Mouse (Mus musculus) G1E-ER4 (cell line): ENCODE measurements around the gene Hist3h2a. TPM values are rescaled to one million over a fixed set of nuclear protein-coding genes. Genes with fewer than 3 reads are reported as not detected.

Source experiments
- GATA1 ChIP-seq: IDR thresholded peaks from one replicate; pipeline ENCODE4 v1.8.0; 2012; ENCODE audit warnings: low read length, inconsistent platforms
- polyA plus RNA-seq: library from polyadenylated mRNA; stranded (reverse); fragments of >175 nt; gene quantifications from 2 replicates; pipeline ENCODE4 v1.2.3, GENCODE M21; 2012

Hist3h2a gene
- polyA plus RNA-seq, 1 experiment, result 4.0 TPM

GRCm38 (mm10) chr11:58993091-58993670 lies 38.7 kb downstream of the Hist3h2a start:
- peak; percentile 63 for TF ChIP-seq GATA1

- no peak for TF ChIP-seq GATA1
Measured at GRCm38 (mm10) chr11:58994337-58994826, 39.9 kb downstream of the Hist3h2a start.

- no peak for TF ChIP-seq GATA1
Measured at GRCm38 (mm10) chr11:58995061-58995806, 40.7 kb downstream of the Hist3h2a start.

GRCm38 (mm10) chr11:58995807-58996370 lies 41.4 kb downstream of the Hist3h2a start:
- TF ChIP-seq GATA1, result no peak

- TF ChIP-seq GATA1, result no peak
Measured at GRCm38 (mm10) chr11:58997541-58997940, 43.1 kb downstream of the Hist3h2a start.

- TF ChIP-seq GATA1, result no peak
Measured at GRCm38 (mm10) chr11:58999158-58999557, 44.7 kb downstream of the Hist3h2a start.

GRCm38 (mm10) chr11:58999830-59000229 lies 45.3 kb downstream of the Hist3h2a start:
- no peak for TF ChIP-seq GATA1

- no peak for TF ChIP-seq GATA1
Measured at GRCm38 (mm10) chr11:59000635-59001034, 46.1 kb downstream of the Hist3h2a start.

GRCm38 (mm10) chr11:59002327-59003079 lies 48.0 kb downstream of the Hist3h2a start:
- no peak for TF ChIP-seq GATA1

Other genes starting within 250 kb of the Hist3h2a start
- not detected in 2 replicates for gene Olfr318, start 230.7 kb upstream of the Hist3h2a start, polyA plus RNA-seq
- gene Olfr317, start 215.5 kb upstream of the Hist3h2a start, polyA plus RNA-seq, result not detected in 2 replicates
- gene Olfr316, start 202.0 kb upstream of the Hist3h2a start, polyA plus RNA-seq, result not detected in 2 replicates
- not detected in 2 replicates for gene Olfr315, start 181.5 kb upstream of the Hist3h2a start, polyA plus RNA-seq
- not detected in 2 replicates for gene Olfr314, start 171.7 kb upstream of the Hist3h2a start, polyA plus RNA-seq
- not detected in 2 replicates for gene Fam183b, start 152.7 kb upstream of the Hist3h2a start, polyA plus RNA-seq
- gene Olfr313, start 139.7 kb upstream of the Hist3h2a start, polyA plus RNA-seq, result not detected in 2 replicates
- gene Olfr312, start 125.4 kb upstream of the Hist3h2a start, polyA plus RNA-seq, result not detected in 2 replicates
- gene Olfr311, start 115.4 kb upstream of the Hist3h2a start, polyA plus RNA-seq, result not detected in 2 replicates
- 0.12 and 0.42 TPM in 2 replicates for gene Gm12258, start 107.5 kb upstream of the Hist3h2a start, polyA plus RNA-seq
- gene 2810021J22Rik, start 87.5 kb upstream of the Hist3h2a start, polyA plus RNA-seq, result 0.02 TPM in 1 of 2 replicates, not detected in the other
- gene Zfp39, start 50.5 kb upstream of the Hist3h2a start, polyA plus RNA-seq, result 1.1 and 1.5 TPM in 2 replicates
- not detected in 2 replicates for gene Btnl10, start 36.8 kb upstream of the Hist3h2a start, polyA plus RNA-seq
- 434 and 543 TPM in 2 replicates for gene Rnf187, start 15.8 kb upstream of the Hist3h2a start, polyA plus RNA-seq
- gene Hist3h2ba, start 5.8 kb upstream of the Hist3h2a start, polyA plus RNA-seq, result 0.11 TPM in 1 of 2 replicates, not detected in the other
- gene Trim17, start within 50 bp of the Hist3h2a start, polyA plus RNA-seq, result 2.5 TPM in 1 of 2 replicates, not detected in the other
- 78.0 and 93.7 TPM in 2 replicates for gene Trim11, start 23.4 kb downstream of the Hist3h2a start, polyA plus RNA-seq
- 14.0 and 17.6 TPM in 2 replicates for gene Obscn, start 181.7 kb downstream of the Hist3h2a start, polyA plus RNA-seq
- gene Iba57, start 209.1 kb downstream of the Hist3h2a start, polyA plus RNA-seq, result 16.3 and 18.7 TPM in 2 replicates
- 0.05 and 0.08 TPM in 2 replicates for gene Gjc2, start 228.5 kb downstream of the Hist3h2a start, polyA plus RNA-seq
- gene Guk1, start 237.5 kb downstream of the Hist3h2a start, polyA plus RNA-seq, result 53.2 and 59.5 TPM in 2 replicates
- gene Mrpl55, start 247.8 kb downstream of the Hist3h2a start, polyA plus RNA-seq, result 44.5 and 45.8 TPM in 2 replicates